Mouse (Mus musculus) midbrain, embryonic 13.5 days (tissue): ENCODE data around the gene Samd9l. TPM values are rescaled to one million over a fixed set of nuclear protein-coding genes. Genes with fewer than 3 reads are reported as not detected.

Source experiments
- polyA plus RNA-seq: library from polyadenylated mRNA; unstranded; fragments of >200 nt; fragmentation: Nextera tagmentation; extraction: Ambion mirVana; gene quantifications from 2 replicates; pipeline ENCODE4 v1.2.1, GENCODE M21; 2015

The Samd9l gene
- polyA plus RNA-seq, 1 experiment from 2014 or later = 0.74 TPM

Other genes with a start within 250 kb of the Samd9l start
- 4.0 and 4.4 TPM in 2 replicates for gene Hepacam2, start 98.7 kb upstream of the Samd9l start, polyA plus RNA-seq
- gene Vps50, start 98.8 kb upstream of the Samd9l start, polyA plus RNA-seq = 47.7 and 52.6 TPM in 2 replicates